Mouse (Mus musculus): ENCODE results near the gene Csf1.
A peak's percentile ranks its signal among the peaks of the same experiment; 100 is the strongest.

The Csf1 gene

GRCm38 (mm10) chr3:107703675-107704370, 56.4 kb downstream of the Csf1 start:
- DNase-seq (ENCODE audit: low spot score): no peak

- no peak for DNase-seq (ENCODE audit: low spot score)
Measured at GRCm38 (mm10) chr3:107701767-107702394, 58.4 kb downstream of the Csf1 start.

- DNase-seq (ENCODE audit: low spot score): no peak
Measured at GRCm38 (mm10) chr3:107700625-107701024, 59.6 kb downstream of the Csf1 start.

GRCm38 (mm10) chr3:107696910-107697309, 63.4 kb downstream of the Csf1 start:
- no peak for DNase-seq (ENCODE audit: low spot score)

- peak; percentile 99 for DNase-seq (ENCODE audit: low spot score)
Measured at GRCm38 (mm10) chr3:107695948-107696881, 64.1 kb downstream of the Csf1 start, which contains the start of gene Ahcyl1. Ahcyl1 (minus strand) TSS chr3:107696560.

- no peak for DNase-seq (ENCODE audit: low spot score)
Measured at GRCm38 (mm10) chr3:107695219-107695947, 64.9 kb downstream of the Csf1 start.

GRCm38 (mm10) chr3:107694256-107694900, 65.9 kb downstream of the Csf1 start:
- DNase-seq (ENCODE audit: low spot score): no peak
